Mouse (Mus musculus): ENCODE data around the gene Avp.

Avp gene

DNA sequence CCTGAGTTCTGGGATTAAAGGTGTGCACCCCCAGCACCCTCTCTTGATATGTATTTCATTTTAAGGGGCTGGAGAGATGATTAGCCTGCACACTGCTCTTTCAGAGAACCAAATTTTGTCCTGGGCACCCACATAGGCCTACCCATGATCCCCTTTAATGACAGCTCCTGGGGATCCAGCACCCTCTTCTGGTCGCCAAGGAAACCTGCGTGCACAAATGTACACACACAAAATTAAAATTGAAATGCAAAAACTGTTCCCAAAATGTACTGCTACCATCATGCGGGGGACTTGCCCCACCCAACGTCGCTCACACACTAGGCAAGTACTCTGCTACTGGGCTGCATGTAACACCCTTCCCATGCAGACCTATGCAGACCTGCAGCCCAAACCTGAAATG, 7.4 kb downstream of the Avp start:
- no peak for DNase-seq (ENCODE audit: extremely low read depth, low read depth, low spot score)

DNA sequence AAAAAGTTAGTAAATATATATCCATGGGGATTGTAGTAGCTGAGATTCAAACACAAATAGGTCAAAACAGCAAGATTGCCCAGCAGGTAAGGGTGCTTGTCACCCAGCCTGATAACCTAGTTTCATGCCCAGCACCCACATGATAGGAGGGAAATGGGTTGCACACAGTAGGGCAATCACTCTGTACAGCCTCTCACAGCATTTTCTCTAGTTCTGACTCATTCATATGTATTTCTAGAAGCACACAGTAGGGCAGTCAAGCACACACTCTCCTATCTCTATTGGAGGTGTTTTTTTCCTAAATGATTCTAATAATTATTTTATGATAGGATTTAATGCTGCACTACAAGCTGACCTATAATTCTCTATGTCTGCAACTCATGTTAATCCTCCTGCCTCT, 12.4 kb downstream of the Avp start:
- DNase-seq (ENCODE audit: extremely low read depth, low read depth, low spot score) = no peak

DNA sequence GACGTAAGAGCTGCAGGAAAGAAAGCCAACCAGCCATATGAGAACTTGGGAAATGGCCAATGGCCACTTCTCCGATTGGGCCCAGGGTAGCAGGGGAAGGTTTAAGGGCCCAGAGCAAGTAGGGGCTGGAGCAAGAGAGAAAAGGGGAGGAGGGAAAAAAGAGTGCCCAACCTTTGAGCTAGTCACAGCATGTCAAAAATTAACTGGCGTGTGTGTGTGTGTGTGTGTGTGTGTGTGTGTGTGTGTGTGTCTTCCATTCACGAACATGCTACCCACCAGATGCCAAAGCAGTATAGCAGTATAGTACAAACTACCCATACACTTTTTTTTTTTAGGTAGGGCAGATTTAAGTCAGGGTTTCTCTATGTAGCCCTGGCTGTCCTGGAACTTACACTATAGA, 13.4 kb downstream of the Avp start:
- no peak for DNase-seq (ENCODE audit: extremely low read depth, low read depth, low spot score)

DNA sequence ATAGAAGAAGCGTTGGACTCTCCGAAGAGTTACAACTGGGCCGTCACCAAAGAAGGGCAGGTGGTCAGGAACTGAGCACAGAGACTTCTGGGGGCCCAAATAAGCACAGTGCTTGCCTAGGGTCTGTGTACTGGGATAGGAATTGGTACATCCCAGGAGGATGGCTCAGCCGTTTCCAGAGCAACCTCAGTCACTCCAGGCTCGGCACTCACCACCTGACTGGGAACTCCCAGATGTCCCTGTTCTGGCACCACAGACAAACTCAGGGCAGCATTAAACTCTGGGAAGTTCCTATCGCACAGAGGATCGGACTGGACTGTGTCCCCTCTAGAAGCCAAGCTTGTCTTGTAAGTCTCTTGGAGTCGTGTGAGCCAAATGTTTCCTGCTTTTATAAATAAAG, 17.4 kb downstream of the Avp start:
- DNase-seq (ENCODE audit: extremely low read depth, low read depth, low spot score) = no peak

DNA sequence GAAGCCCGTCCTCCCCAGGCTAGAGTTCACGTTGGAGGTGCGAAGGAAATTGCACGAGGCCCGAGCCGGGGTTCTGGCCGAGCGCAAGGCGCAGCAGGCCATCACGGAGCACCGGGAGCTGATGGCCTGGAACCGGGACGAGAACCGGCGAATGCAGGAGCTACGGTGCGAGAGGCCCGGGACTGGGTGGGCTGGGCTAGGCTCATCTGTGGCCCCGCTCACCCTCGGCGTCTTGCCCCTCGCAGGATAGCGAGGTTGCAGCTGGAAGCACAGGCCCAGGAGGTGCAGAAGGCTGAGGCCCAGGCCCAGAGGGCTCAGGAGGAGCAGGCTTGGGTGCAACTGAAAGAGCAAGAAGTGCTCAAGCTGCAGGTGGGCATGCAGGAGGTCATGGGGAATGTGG, 18.3 kb downstream of the Avp start:
- no peak for DNase-seq (ENCODE audit: extremely low read depth, low read depth, low spot score)

DNA sequence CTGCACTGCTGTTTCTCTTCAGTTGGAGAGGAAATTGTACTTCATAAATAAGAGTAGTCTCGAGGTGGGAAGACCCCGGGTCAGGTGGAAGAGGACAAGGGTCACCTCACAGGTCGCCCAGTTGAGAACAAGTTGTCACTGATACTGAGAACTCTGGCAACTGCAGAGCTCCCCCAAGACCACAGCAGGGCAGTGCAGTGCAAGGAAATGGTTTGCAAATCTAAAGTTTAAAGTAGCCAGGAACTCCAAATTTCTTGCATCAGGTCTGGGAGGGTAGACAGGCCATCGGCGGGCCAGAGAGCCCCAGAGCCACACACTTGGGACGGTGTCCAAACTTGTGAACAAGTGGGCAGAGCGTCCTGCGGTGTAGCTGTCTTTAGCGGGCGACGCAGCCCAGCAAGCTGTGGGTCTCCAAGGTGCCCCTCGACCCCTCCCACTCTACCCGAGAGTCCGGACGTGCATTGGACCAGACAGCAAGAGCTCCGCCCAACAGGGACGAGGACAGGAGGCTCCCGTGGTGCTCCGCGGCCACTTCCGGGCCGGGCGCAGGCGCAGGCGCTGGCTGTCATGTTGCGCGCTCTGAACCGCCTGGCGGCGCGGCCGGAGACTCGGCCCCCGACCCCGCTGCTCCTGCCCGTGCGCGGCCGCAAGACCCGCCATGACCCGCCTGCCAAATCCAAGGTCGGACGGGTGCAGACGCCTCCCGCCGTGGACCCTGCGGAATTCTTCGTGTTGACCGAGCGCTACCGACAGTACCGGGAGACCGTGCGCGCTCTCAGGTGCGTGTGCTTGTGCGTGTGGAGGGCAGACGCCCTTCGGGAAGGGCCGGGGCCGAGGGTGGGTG, 18.9 kb downstream of the Avp start, which contains the start of gene Mrps26:
Gene Mrps26, plus strand, starts transcription at position 531 of the 844 bp plus-strand sequence.
- peak; percentile 55 for DNase-seq (ENCODE audit: extremely low read depth, low read depth, low spot score)

DNA sequence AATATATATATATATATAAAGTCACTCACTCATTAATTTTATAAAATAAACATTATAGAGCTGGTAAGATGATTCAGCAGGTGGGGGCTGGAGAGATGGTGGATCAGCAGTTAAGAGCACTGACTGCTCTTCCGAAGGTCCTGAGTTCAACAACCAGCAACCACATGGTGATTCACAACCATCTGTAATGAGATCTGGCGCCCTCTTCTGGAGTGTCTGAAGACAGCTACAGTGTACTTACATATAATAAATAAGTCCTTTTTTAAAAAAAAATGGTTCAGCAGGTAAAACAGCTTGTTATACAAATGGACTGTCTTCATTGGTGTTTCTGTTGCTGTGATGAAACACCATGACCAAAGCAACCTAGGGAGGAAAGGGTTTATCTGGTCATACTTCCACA, 24.3 kb downstream of the Avp start:
- DNase-seq (ENCODE audit: extremely low read depth, low read depth, low spot score) = no peak

DNA sequence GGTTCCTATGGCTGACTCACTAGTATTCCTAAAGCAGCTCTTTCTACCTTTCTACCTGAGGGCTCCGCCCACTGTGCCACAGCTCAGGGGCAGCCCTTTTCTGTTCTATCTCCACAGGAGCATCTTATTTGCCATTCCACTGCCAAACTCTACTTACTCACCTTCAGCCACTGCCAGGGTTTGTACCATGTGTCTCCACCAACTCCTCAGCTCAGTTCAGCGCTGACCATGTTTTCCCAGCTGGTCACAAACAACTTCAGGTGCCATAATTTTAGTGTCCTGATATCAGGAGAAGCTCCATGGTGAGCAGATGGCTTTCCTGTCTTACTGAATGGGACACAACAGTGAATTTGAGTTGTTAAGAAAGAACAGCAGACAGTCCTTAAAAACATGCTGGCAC, 24.9 kb downstream of the Avp start:
- DNase-seq (ENCODE audit: extremely low read depth, low read depth, low spot score) = no peak

DNA sequence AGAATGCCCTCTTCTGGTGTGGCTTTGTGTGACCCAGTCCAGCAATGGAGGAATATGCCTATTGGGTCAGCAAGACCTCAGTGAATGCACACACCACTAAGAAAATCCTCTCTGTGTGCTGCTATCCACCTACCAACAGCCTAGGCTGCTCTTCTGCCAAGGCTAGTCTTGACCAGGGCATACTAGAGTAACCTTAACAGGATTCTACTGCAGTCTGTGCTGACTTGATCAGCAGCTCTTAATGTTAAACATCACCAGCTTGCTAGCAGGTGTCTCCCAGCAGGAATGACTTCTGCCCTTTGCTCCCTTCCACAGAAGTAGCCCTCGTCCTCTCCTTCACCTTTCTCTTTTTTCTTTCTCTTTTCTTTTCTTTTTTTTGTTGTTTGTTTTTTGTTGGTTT, 26.1 kb downstream of the Avp start:
- DNase-seq (ENCODE audit: extremely low read depth, low read depth, low spot score) = no peak

DNA sequence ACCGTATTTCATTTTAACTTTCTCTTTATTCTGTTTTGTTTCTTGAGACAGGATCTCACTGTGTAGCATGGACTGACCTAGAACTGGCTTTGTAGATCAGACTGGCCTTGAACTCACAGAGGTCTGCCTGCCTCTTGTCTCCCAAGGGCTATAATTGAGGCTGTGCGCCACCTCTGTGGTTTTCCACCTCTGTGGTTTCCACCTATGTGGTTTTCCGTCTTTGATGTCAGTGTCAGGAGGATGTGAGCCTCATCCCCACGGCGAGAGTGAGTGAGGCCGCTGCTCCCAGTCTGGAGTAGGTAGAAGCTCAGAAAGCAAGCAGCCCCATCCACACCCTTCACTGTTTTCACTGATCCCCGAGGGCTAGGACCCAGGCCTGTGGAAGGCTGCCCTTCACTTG, 27.5 kb downstream of the Avp start:
- no peak for DNase-seq (ENCODE audit: extremely low read depth, low read depth, low spot score)

DNA sequence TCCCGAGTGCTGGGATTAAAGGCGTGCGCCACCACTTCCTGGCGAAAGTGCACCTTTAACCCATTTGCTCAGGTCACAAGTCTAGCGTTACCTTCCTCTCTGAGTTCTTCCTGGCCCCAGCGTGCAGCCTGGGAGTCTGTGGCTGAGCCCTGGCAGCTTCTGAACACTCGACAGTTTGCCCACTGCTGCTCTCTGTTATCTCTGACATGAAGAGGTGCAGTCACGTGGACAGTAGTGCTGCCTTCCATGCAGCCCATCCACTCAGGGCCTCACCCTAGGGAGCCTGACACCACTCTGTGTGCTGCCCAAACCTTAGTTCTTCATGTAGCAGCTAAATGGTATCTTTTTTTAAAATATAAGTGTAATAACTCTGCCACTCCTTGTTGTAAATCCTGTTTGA, 35.4 kb downstream of the Avp start:
- no peak for DNase-seq (ENCODE audit: extremely low read depth, low read depth, low spot score)

DNA sequence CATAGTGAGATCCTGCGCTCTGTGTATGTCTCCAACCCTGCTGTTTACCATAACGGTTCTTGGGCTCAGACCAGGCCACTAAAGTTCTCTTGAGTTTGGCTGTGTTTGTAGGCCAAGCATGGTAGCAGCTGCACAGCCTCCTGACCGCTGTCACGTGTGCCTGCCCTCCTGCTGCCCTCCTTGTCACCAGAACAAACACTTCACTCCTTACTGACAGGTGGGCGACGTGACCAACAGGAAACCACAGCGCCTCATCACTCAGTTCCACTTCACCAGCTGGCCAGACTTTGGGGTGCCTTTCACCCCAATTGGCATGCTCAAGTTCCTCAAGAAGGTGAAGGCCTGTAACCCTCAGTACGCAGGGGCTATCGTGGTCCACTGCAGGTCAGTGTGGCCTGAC, 42.1 kb downstream of the Avp start:
- DNase-seq (ENCODE audit: extremely low read depth, low read depth, low spot score) = no peak

DNA sequence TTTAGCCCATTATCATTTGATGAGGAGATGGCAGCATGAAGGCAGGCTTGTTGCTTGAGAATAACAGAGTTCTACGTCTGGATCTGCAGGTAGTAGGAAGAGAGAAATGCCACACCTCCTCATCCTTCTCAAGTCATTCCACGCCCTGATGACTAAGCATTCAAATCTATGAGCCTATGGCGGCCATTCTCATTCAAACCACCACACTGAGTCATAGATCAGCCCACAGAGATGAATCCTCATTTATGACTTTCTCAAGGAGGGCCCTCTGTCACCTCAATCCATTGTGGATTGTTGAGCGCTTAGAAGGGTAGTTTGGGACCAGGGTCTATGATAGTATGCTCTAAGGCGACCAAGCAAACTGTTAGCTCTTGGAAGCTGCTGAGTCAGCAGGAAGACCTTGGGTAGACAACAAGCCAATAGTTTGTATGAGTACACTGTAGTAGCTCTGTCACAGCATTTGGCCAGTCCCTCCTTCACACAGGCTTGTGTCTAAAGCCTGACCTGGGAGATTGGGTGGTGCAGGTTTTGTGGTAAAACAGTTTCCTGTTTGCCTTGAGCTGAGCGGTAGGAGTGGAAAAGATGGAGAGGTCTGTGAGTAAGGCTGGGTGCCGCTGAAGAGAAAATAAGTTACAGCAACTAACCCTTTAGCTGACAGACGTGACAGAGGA, 43.3 kb downstream of the Avp start:
- no peak for DNase-seq (ENCODE audit: extremely low read depth, low read depth, low spot score)

DNA sequence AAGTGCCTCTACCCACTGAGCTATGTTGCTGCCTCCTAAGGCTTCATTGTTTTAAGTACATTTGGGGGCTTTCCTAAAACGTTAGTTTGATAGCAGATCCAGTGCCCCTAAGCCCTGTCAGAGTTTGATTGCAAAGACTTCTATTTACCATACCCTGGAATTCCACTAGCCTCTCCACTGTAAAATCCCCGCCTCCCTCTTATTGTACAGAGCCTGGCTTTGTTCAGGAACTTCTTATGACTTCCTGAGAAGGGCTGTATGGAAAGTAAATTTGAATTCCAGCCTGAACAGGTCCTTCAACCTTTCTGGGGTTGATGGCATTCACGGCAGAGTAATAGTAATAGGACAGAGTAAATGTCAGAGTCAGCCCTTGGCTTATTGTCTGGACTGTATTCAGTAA, 45.5 kb downstream of the Avp start:
- no peak for DNase-seq (ENCODE audit: extremely low read depth, low read depth, low spot score)

DNA sequence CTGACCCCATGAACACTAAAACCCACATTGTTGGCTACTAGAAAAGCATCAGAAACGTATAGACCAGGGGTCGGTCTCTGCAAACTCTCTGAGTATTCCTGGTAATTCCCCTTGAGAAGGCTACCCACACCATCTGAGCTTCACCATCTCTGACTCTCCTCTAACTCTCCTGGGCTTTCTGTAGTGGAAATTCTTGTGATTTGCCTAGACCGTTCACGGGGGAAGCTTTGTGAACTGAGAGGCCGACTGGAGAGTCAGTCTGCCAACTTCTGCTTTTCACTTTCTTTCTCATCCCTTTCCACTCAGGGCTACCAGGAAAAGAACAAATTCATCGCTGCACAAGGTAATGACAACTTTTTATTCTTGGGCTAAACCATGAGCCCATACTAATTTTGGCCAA, 47.3 kb downstream of the Avp start:
- no peak for DNase-seq (ENCODE audit: extremely low read depth, low read depth, low spot score)

DNA sequence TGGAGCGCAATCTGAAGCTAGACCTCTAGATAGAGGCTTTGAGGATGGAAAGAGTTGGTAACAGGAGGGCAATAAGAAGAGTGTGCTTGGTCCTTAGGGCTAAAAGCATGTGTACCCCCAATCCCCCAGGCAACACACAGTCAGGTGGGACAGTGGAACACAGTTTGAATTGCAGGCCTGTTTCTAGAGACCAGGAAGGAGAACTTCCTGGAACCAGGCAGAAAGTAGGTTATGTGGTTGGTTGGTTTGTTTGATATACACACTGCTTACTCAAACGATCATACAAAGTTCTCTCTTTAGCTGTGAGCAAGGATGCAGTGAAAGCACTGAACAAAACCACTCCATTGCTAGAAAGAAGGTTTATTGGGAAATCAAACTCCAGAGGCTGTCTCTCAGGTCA, 50.2 kb downstream of the Avp start:
- no peak for DNase-seq (ENCODE audit: extremely low read depth, low read depth, low spot score)
